Mouse (Mus musculus): ENCODE data around the gene Ccr9.
"Not testable (repeated sequence)": the region's sequence is repeated elsewhere in the genome, so short reads cannot be mapped to it uniquely, and the experiment has no call there.

The Ccr9 gene

DNA sequence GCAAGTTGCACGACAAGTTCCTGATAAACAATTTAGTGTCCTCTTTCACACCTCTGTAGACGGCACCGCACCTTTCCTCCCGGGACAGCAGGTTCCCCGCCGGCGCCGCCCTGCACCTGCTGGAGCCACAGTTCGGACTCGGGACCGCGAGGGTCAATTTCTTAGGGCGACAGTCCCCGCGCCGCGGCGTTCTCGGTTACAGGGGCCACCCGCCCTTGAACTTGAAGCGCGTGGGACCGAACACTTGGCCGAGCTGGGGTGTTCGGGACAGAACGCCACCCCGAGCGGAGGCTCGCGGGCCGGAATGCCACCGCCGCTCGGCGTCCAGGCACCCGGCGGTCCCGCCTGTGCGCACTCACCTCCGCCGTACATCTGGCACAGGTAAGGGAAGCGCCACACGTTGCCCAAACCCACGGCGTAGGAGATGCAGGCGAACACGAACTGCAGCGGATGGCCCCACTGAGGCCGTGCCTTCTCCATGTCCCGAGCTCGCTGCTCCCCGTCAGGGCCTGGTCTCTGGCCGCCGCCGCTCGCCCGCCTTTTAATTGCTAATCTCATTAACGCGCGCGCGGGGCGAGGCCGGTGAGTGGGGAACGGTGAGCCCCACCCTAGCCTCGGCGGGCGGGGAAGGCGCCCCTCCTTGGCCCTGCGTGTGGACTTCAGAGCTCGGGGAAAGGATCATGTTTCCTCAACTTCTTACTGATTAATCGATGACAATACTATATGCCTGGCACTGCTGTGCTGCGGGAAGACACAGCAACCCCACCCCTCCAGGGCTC, at the start of gene Ccr9, which contains the start of gene Slc6a20a:
Gene Ccr9, plus strand, starts transcription at position 113 of the 779 bp plus-strand sequence.
Gene Slc6a20a, minus strand, starts transcription at position 559 of the 779 bp plus-strand sequence.
- DNase-seq: peak; percentile 74

DNA sequence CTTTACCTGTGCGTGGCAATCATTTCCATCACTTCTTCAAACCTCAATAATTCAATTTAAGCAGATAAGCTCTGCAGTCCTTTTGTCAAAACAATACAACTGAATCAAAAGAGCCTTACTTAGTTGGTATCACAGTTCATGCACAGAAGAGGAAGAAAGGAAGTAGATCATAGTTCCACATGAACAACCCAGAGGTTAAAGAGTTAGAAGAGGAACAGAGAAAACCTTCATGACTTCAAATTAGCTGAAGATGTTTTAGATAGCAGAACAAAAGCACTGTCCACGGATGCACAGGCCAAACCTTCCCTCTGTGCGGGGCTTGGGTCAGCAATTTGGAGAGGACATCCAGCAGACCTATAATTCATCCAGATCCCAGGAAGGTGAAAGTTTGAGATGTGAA, 46.6 kb upstream of the Ccr9 start:
- DNase-seq: no peak

DNA sequence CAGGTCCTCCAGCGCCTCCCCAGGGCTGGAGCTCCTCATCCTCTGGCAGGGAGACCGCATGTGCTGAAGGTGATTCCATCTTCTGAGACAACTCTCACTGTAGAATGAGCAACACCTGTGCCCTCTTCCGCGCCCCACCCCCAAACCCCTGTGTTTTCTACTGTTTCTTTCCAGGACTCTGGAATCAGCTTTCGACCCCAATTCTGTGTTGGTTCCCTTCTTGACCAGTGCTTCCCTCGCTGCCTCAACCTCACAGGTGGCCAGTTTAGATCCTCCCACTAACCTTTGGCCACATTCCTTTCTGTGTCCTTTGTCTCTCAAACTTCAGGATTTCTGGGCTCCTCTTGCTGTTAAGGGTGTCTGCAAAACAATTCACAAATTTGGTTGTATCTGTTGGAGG, 46.0 kb upstream of the Ccr9 start, which contains the start of gene Slc6a20b:
Gene Slc6a20b, minus strand, starts transcription at position 285 of the 400 bp plus-strand sequence.
- peak; percentile 76 for DNase-seq

DNA sequence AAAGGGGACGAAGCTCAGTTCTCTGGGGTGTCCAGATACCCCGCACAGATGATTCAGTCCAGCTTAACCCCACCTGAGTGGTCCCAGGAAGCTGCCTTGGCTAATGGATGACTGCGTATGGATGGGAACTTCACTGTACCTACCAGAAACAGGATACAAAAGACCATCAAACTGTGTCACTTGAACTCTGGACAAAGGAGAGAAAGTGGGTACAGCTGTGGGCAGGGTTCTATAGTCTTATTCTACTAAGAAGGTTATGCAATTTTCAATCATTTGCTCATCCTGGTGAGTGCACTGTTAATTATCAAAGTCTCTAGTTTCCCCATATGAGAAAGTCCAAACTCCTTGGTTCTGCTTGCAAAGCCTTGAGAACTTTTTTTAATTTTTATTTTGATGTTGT, 45.2 kb upstream of the Ccr9 start:
- DNase-seq: peak; percentile 51

DNA sequence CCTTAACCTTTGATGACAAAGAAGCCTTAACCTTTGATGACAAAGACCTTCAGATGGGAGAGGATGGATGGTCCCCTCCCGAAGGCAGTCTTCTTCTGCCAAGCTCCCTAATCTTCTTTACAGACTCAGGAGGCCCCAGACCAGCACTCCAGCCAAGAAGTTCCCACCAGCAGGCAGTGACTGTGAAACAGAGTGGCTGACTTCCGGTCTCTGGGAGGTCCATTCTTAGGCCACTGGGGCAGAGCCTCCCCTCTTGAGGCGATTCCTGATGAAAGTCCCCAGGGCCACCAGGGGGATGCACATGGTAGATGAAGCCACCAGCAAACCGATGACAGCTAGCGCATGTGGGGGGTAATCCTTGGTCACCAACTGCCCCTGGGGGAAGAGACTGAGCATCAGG, 41.5 kb upstream of the Ccr9 start:
- DNase-seq: no peak

DNA sequence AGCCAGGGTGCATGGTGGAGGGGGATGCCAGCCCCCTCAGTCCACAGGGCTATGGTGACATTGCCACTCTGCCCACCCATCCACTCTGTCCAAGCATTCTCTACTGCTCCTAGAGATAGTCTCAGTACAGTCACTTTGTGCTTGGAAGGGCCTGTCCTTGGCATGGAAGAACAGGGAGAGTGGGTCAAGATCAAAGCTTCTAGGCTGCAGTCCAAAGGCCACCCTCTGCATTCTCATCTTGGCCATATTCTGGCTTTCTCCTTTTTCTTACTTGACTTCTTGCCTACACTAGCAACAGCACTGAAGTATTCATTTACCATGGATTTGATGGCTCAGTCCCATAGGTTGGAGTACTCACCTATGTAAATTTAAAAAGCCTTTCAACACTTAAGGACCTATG, 40.0 kb upstream of the Ccr9 start:
- DNase-seq: peak; percentile 52

DNA sequence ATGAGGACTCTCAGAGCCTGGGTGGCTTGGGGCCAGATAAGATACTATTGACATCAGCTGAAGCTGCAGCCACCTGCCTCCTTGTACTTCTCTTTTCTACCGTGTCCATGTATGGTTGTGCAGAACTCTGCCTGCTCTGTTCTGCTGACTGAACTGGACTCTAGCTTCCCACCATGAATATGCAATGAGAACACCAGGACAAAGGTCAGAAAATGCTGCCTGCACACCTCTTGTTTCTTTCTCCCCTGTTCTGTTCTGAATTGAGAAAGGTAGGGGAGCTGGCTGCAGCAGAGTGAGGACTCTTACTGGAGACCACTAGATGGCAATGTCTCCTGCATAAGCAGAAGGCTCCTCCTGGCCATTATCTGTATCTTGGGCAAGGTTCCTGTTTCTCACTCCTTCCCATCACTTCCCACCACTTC, 39.6 kb upstream of the Ccr9 start:
- peak; percentile 87 for DNase-seq

DNA sequence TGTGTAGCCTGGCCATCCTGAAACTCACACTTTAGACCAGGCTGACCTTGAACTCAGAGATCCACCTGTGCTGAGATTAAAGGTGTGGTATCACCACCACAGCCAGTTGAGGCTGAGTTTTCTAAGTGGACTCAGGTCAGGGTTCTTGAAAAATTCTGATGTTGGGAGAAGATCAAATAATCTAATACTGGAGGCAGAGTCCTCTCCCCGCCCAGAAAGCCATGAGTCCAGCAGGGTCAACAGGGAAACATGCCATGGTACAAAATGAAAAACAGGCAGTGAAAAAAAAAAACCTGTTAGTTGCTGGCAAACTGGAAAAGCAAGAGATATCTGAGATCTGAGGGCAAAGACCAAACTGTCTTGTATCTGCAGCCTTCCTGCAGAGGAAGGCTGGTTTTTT, 38.1 kb upstream of the Ccr9 start:
- DNase-seq: peak; percentile 62

DNA sequence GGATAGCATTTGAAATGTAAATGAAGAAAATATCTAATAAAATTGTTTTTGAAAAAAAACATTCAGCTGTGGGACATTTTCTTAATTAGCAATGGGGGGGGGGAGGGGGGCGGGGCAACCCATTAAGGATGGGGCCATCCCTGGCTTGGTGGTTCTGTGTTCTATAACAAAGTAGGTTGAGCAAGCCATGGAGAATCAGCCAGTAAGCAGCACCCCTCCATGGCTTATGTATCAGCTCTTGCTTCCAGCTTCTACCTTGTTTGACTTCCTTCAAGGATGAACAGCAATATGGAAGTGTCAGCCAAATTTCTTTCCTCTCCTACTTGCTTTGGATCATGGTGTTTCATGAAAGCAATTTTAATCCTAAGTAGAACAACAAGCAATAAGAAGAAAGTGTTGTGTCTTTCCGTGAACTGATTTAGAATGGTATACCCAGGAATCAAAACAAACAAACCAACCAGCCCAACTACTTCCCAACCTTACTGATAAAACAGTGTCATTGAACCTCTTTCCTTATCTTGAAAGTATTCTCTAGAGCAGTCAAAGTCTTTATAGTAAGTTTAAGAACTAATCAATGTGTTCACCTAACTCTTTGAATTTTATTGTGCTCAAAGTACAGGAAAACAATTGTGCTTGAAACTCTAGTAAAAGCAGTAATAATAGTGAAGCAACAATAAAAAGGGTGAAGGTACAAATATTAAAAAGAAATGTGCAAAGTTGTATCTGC, 28.3 kb upstream of the Ccr9 start:
- DNase-seq: no peak

DNA sequence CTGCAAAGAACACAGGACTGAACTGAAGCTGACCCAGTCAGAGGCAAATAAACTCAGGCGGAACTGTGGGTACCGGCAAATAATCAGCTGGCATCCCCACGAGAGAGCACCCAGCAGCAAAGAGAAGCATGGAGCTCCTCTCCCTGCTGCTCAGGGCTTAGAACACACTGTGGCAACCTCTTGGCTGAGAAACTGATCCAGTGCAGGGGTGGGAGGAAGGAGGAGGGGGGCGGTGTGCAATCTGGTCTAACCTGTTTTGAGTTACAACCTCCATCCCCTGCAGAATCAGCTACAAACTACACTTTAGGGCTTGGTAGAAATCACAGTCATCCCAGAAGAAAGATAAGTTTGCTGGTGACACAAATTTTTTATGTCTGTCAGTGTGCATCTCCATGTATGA, 26.9 kb upstream of the Ccr9 start:
- no peak for DNase-seq

DNA sequence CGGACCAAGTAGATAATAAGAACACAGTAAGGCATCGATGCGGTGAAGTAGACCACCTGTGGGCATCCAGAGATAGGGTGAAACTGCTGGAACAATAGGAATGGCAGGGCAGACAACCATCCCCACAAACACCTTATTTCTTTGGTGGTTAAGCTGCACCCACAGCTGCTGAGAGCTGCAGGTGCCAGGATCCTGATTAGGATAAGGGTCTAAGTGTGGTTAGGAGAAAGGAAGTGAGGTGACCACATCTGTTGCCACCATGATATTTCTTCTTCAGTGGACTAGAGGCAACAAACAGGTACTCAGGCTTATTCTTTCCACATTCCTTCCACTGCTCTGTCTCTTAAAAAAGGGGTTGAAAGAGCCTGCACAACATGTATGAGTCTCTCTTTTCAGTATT, 20.8 kb upstream of the Ccr9 start:
- no peak for DNase-seq

DNA sequence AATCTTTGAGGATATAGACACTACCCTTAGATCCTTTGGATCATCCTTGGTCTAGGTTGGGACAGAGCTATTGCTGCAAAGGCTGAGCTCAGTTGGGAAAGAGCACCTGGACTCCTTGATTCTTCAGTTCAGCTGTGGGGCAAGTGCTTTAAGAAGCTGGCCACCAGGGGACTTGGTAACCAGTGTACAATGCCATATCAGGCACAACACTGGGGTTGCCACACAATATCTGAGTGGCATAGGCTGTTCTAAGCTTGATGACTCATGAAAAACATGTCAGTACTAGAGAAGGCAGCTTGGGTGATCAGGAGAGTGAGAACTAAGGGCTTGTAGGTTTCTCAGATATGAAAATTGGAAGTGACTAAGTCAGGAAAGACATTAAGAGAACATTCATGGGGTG, 19.3 kb upstream of the Ccr9 start:
- no peak for DNase-seq

DNA sequence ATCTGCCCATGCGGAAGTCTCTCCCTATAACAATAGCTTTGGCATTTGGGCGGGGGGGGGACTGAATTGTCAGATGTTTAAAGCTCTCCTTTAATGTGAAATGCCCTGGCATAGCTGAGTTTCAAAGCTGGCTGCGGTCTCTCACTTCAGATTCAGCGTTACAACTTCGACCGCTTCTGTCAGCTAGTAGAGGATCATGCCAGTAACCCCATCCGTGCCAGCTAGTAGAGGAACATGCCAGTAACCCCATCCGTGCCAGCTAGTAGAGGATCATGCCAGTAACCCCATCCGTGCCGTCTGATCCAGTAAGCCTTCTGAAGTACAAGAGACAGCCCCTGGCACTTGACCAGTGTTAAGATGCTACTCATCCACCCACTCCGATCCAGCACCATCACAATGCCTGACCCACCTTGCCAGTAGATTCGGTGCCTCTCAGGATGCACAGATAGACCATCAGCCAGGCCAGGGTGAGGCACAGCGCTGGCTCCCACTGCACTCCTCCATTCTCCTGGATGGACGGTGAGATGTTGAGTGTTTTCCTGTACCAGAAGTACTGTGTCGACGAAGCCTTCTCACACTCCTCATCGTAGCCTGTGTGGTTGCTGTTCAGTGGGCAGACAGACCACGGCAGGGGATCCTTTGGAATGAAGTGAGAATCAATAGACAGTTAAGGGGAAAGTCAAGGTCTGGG, 18.1 kb upstream of the Ccr9 start:
- not testable (repeated sequence) for DNase-seq

DNA sequence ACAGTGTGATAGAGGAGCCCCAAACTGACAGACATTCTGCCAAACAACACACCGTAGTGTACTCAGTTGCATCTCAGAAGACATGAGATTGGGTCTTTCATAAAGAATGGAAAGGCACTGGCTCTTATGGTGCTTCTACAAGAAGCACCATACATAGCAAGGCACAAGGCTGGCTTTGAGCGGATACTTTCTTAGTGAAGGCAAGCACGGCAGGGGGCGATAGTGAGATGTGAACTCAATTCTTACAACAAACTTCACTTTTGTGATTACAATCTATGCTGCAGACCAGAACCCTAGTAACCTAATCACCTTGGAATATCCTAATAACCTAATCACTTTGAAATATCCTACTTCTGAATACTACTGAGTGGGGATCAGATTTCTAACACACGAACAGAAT, 12.6 kb upstream of the Ccr9 start:
- DNase-seq: peak; percentile 23

DNA sequence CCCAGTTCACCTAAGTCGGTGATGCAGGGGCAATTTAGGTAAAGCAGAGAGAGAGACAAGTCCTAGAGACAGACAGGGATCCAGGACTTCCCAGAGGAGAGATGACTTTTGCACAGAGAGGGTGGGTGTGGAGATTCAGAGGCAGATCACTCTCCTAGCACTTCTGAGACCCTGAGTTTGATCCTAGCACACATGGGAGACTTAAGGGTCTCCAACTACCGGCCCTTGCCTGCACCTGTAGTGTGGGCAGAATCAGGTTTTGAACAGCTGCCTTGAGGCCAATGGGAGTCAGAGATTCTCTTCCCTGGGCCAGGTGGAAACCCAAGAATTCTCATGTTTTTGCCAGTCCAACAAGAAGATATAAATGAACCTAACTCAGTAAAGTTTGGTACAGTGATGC, 959 bp downstream of the Ccr9 start:
- DNase-seq: no peak

DNA sequence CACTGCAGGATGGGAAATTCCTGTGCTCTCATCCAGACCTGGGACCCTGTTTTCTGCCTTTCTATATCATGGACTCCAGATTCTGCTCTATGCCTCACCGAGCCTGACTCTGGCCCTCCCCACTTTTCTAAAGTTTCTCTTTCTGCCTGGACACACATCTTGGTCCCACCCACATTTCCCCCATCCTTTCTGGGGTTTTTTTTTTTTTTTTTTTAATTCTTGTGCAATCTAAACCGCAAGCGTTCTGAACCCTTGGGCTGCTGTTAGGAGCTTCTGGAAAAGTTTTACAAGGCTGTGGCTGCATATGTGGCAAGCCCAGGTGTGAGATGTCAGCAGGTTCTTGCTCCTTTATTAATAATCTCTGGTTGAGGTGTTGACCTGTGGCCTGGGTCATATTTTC, 5.5 kb downstream of the Ccr9 start:
- DNase-seq: no peak

DNA sequence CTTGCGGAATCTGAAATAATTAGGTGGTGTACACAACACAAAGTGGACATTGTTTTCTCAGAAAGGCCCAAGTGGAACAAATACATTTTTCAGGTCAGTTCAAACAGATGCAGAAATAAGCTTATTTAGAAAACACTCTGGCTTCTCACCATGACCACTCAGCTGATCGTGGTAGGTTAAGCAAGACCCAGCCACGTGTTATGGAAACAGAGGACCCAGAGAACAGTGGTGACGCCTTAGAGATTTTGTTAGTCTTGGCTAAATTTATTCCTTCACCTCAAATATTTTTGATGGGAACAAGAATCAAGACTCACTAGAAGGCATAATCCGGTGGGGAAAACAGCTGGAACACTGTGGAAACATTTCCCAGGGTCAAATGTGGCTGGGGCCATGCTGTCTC, 8.0 kb downstream of the Ccr9 start:
- no peak for DNase-seq

DNA sequence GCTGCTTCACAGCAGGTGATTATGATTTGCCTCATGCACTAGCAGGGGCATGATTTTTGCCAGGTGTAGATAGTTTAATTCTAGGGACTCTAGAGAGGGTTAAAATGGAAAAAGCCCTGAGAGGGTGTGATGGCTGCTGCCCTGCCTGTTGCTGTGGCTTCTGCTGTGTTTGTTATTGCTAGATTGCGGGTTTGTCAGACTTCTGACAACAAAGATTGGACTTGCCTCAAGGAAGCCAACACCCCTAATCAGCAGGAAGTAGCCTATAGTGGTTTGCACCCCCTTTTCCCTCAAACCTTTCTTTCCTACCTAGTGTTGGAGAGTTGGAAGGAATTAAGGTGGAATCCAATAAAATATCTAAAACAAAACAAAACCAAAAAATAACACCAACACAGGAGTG, 10.0 kb downstream of the Ccr9 start:
- DNase-seq: no peak

DNA sequence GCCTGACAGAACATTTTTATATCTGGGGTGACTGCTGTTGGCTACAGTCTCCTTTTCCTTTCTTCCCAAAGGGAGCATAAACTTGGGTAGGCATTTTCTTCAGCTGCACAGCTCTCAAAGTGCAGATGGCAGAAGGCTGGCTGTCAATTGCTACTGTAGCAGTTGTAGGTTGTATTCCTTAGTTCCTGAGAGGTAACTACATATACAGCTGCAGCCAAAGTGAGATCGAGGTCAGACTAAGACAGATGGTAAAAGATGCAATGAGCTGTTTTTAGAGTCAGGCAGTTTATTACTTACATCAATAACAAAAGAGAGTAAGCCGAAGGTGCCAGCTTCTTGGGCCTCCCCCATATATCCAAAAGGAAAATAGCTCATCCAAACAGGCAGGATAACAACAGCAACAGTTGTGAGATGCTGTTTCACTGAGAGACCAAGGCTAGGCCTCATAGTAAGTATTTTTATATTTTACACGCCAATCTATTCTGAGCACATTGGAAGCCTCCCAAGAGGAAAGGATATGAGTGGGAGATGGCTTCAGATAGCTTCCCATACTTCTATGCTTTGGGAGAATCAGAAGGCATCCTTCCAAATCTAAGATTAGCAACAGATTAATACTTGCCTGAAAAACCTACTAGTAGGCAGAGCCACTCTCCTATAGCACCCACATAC, 17.5 kb downstream of the Ccr9 start:
- DNase-seq: no peak

DNA sequence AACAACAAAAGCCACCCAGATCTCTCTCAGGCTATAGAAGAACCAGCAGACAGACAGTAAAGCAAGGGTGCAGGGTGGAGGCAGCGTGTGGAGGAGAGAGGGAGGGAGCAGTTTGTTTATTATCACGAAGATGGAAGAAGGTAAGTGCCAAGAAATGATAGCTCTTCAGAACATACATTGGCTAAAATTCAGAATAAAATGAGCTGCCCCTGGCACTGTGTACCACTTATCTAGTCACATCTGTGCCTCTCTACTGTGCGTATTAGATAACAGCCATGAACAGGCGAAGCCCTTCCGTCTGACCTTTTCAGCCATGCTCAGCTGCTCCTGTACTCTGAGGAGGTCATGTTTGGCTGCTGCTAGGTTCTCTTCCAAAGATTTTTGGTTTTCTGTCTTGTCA, 23.6 kb downstream of the Ccr9 start:
- no peak for DNase-seq

DNA sequence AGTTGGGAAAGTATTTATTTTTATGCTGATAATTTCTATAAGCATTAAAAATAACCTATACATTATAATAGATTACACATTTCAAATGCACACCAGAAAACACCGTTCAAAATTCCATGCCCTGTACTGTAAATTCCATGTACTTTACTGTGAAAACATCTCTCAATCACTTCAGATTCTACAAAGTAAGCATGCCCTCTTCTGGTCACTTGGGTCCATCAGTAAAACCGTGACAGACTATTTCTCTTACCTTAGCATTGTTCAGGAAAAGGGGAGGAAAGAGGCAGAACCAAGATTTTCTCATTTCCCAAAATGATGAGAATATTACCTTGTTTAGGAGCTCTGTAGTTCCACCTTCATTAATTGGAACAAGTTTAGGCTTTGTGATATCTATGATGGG, 31.0 kb downstream of the Ccr9 start:
- no peak for DNase-seq

DNA sequence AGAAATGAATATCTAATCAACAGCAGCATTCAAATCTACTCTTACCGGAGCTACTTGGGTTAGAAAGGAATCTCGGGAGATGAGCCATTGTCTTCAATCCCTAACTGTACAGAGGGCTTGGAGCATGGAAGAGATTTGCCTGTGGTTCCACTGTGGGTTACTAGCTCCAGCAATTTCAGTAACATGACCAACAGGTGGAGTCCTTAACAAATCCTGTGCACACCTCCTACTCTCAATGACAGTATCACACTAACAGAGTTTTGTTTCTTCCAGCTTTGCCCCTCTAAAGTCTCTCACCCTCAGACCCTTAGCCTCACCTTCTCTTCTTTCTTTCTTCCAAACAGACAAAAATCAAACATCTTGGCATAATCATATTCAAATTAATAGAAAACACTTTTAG, 34.9 kb downstream of the Ccr9 start:
- no peak for DNase-seq

DNA sequence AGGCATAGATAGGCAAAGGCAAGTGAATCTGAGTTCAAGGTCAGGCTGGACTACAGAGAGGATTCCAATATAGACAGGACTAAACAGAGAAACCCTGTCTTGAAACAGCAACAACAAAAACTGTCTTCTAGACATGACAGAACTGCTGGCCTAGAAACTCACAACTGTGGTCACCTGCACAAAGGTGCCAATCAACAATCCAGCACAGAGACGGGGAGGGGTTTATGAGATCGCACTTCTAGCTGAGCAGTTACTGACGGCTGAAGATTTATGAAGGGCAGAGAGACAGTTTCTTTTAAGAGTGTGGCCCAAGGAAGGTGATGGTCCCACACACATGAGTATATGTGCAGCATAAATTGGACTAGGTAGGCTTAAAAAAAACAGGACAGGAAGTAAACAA, 38.1 kb downstream of the Ccr9 start:
- DNase-seq: no peak
